Mouse (Mus musculus) kidney, adult 11 months (tissue): ENCODE data around the gene Tbce.
"Not testable (repeated sequence)": the region's sequence is repeated elsewhere in the genome, so short reads cannot be mapped to it uniquely, and the experiment has no call there.

Experiments used
- DNase-seq: peaks from one replicate; pipeline ENCODE4 v3.0.0; 2022

Tbce gene

DNA sequence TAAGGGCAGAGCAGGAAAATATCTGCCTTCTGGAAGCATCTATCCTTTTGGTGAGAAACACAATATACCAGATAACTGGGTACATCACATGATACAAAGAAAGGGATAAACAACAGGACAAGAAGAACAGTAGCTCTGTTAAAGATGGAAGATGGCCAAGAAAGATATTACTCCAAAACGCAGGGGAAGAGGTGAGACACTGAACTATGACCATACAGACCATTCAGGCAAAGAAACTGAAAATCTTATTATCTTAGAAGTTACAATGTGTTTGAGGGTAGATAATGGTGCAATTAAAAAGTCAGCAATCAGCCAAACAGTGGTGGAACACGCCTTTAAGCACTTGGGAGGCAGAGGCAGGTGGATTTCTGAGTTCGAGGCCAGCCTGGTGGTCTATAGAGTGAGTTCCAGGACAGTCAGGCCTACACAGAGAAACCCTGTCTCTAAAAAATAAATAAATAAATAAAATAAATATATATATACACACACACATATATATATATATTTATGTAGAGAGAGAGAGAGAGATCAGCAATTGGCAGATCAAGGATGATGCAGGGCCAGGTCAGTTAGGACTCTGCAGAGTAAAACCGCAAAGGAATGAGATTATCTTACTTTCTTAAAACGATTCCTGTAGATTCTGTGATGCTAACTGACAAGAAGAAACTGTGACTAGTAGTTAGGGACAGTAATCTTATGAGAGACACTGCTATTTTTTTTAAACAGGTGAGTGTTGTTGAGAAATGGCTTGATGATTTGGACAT is 5.9 kb downstream of the Tbce start:
- no peak for DNase-seq

- DNase-seq, result no peak
Observed at GRCm38 (mm10) chr13:14026154-14026820, 13.2 kb downstream of the Tbce start.

GRCm38 (mm10) chr13:14025554-14025953 is 13.9 kb downstream of the Tbce start:
- DNase-seq, result no peak

DNA sequence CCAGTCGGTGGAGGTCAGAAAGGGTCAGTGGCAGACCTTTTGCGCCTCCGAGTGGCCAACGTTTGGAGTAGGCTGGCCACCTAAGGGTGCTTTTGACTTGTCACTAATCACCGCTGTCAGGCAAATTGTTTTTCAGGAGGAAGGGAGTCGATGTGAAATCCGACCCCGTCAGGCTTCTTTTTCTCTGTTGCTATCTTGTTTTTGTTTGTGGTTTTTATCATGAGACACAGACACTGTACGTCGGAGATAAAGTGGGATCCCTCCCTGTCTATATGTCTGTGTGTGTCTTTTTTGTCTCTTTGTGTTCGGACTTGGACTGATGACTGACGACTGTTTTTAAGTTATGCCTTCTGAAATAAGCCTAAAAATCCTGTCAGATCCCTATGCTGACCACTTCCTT is 18.0 kb downstream of the Tbce start:
- DNase-seq, result not testable (repeated sequence)

- DNase-seq, result no peak
Observed at GRCm38 (mm10) chr13:14018852-14019251, 20.6 kb downstream of the Tbce start.

DNA sequence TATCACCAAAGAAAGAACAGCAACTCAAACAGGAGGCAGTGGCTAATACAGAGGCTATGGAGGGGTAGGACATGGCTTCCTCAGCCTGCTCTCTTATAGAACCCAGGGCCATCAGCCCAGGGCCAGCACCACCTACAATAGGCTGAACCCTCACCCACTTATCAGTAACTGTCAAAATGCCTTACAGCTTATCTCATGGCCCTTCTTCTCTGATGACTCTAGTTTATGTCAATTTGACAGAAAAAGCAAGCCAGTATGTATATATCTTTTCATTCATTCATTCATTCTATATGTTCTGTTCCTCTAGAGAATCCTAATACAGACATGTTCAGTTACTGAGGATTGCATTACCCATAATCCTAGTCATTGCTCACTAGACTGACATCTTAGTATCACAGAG is 21.2 kb downstream of the Tbce start:
- no peak for DNase-seq

GRCm38 (mm10) chr13:14015609-14016008 is 23.8 kb downstream of the Tbce start:
- no peak for DNase-seq

DNA sequence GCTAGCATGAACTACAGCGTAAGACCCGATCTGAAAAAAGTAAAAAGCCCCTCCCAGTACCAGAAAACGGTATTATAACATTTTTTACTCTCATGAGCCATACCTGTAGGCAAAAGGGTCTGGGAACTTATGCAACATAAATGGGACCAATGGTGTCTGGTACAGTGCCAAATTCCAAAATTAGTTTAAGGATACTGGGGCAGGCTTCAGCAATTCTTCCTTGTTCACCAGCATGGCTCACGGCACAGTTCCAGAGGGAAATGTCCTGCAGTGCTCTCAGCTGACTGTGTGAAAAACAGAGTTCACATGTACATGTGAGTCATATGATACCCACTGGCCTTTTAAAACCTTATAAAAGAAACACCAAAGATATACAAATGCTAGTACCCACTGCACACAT is 24.9 kb downstream of the Tbce start:
- no peak for DNase-seq

DNA sequence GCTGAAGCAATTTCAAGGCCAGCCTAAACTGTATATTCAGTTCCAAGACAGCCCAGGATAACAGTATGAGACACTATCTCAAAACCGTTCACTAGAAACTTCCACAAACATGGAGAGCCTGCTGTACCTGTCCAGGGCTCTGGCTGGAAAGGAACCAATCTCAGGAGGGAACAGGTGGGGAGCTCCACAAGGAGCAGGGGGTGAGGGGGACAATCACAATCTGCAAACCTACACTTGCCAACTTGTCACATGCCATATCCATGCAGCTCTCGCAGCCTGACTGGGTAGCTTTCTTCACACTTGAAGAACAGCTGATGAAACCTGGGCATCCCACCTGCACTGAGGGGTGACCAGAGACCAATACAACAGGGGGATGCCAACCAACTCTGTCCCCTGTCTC is 25.4 kb downstream of the Tbce start:
- DNase-seq, result no peak

GRCm38 (mm10) chr13:14011454-14011995 is 27.9 kb downstream of the Tbce start:
- DNase-seq, result no peak

DNA sequence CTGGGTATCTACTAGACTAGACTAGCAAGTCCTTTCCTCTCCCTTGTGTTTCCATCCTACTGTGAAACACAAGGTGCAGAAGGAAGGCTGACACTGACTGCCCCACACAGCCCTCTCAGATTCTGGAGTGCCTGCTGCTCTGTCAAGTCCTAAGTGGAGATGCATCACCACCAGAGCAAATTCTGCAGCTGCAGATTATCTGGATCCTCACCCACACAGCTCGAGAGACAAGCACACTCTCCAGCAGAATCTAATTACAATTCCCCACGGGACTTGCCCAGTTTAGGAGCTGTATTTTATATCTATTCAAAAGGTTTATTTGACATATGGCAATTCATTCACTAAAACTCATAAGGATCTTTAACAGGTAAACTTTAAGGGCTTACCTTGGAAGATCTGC is 33.4 kb downstream of the Tbce start:
- DNase-seq, result no peak

DNA sequence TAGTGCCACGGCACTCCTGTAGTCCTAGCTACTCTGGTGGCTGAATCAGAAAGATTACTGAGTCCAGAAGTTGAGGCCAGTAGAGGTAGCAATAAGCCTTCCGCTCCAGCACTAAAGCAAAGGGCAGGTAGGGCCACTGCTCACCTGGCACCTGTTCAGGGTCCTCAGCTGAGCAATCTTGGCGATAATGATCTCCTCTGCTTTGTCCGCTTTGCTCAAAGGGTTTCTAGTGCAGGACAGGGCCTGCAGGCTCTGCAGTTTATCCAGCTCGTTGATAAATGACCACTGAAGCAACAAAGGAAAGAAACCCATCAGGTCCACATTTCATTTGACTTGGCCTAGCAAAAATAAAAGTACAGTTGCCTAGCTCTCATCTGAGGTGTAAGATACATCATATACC is 34.4 kb downstream of the Tbce start:
- DNase-seq, result no peak

GRCm38 (mm10) chr13:14004086-14004485 is 35.4 kb downstream of the Tbce start:
- DNase-seq, result no peak

DNA sequence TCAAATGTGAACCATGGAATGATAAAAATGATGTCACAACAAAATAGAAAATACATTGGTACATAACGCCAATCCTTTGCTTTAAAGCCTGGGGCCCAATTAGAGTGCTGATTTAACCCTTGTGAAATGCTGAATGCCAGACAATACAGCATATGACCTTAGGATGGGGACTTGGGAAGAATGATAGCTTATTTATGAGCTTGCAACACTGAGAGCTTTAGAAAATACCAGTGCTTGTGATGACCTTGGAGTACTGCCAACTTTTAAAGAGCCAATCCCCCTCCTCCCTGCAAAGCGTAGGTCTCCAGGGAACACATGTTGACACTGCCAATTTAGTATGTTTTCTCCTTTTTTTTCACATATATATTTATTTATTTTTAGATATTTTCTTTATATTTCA is 36.7 kb downstream of the Tbce start:
- no peak for DNase-seq

- no peak for DNase-seq
Observed at GRCm38 (mm10) chr13:13997476-13997875, 42.0 kb downstream of the Tbce start.

GRCm38 (mm10) chr13:13995046-13995445 is 44.4 kb downstream of the Tbce start:
- no peak for DNase-seq

GRCm38 (mm10) chr13:13993041-13993440 is 46.4 kb downstream of the Tbce start:
- DNase-seq, result no peak

DNA sequence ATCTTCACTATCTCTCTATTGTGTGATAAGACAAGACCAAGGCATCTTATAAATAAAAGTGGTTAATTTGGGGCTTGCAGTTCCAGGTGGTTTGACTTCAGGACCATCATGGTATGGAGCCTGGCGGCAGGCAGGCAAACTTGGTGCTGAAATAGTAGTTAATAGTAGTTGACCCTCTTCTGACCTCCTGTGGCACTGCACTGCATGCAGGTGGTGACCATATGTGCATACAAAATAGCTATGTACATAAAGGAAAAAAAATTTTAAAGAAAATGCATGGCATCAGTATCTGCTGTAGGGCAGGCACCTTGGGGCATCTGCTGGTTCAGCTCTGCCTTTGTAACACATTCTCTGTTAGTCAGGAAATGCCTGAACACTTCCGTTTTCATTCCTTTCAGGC is 49.0 kb downstream of the Tbce start:
- DNase-seq, result no peak

GRCm38 (mm10) chr13:13989135-13989534 is 50.3 kb downstream of the Tbce start:
- no peak for DNase-seq

- no peak for DNase-seq
Observed at GRCm38 (mm10) chr13:13983523-13983922, 55.9 kb downstream of the Tbce start.

GRCm38 (mm10) chr13:13981842-13982241 is 57.6 kb downstream of the Tbce start:
- DNase-seq, result not testable (repeated sequence)

- no peak for DNase-seq
Observed at GRCm38 (mm10) chr13:13969796-13970195, 69.6 kb downstream of the Tbce start.

GRCm38 (mm10) chr13:13968629-13969111 is 70.8 kb downstream of the Tbce start:
- DNase-seq, result no peak

DNA sequence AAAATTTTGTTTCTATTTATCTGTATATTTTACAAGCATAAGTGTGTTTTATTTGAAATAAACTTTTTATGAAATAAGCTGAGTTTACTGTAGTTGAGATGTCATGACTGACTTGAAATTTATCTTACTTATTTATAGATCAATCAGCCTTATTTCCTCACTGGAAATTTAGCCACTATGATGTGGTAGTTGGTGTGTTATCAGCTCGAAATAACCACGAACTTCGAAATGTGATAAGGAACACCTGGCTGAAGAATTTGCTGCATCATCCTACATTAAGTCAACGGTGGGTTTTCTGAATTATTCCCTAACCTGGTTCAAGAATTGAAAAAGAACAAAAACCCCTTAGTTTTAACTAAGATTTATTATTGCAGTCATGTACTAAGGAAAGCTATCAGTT is 73.3 kb downstream of the Tbce start:
- DNase-seq, result no peak
